8 mouse cellular contexts compared by ENCODE assay signal in the genomic region with DNA sequence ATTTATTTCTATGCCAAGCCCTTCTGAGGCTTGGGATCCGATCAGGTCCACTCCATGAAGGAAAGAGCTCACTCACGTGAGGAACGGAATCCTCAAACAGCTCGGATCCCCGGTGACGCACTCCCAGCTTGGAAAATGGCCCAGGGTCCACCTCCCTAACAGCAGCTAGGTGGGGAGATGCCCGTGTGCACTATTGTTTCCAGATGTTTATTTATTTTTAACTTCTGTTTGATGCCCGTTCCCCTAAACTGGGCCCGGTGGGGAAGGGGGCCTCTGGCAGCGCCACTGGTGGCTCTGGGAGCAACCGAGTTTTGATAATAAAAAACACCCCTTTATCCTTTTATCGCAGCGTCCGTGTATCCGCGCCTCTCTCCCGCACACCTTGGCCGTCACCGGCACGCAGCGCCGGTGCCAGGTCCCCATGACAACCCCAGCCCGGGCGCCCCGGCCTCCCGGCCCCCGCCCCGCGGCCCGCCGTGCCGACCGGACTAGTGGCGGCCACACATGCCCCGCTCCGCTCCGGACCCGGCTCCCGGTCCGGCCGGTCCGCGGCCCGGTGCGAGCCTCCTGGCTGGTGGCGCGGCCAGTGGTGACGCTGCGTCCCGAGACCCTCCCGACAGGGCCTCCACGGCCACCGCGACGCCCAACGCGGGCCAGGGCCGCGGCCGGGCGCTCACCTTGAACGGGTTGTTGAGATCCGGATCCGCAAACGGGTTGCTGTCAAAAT. TPM values are rescaled to one million over a fixed set of nuclear protein-coding genes. Genes with fewer than 3 reads are reported as not detected.
DNase-seq lines count a peak whose midpoint lies in the region; ATAC-seq and TF ChIP-seq lines count a peak whose summit lies in the region.

No protein-coding gene starts in this region.

- peaks cover 6% of the 10 kb centered on the region for H3K4me1 ChIP-seq in spleen, adult 2 months (ENCODE audit: control insufficient read depth, insufficient read depth, insufficient read length)
- H3K4me1 ChIP-seq in liver, embryonic 13.5 days (replicated peaks), result peaks cover 48% of the 10 kb centered on the region
- peaks cover 9% of the 10 kb centered on the region; the same call in 1 of the 2 replicates for H3K4me1 ChIP-seq in midbrain, postnatal 0 days (ENCODE audit: insufficient read depth, low read length)

- H3K4me3 ChIP-seq in spleen, adult 2 months (ENCODE audit: extremely low read depth, insufficient read depth, insufficient read length), result peak overlapping the region; percentile 53
- H3K4me3 ChIP-seq in liver, embryonic 13.5 days (replicated peaks), result peak overlapping the region; percentile 87
- peak overlapping the region; percentile 100 for H3K4me3 ChIP-seq in midbrain, postnatal 0 days (ENCODE audit: low read depth, low read length)

- DNase-seq in spleen, adult 2 months (ENCODE audit: low read depth in 1 of 2, low spot score in 2 of 2), result no peak
- no peak for DNase-seq in spleen, postnatal 14 days (ENCODE audit: low spot score in 2 of 2)
- DNase-seq in cerebellum, postnatal 14 days, result peak; percentile 69 to 75
- DNase-seq in gastrocnemius, postnatal 14 days, result peak; percentile 47
- peak; percentile 45 for DNase-seq in kidney, adult 11 months
- no peak for DNase-seq in liver, embryonic 13.5 days
- peak; percentile 30 for DNase-seq in midbrain, postnatal 0 days (ENCODE audit: low spot score)
- DNase-seq in yolk sac, embryonic 10.5 days (ENCODE audit: low spot score), result peak; percentile 27

- H3K9ac ChIP-seq in liver, embryonic 13.5 days, result peak overlapping the region; percentile 89
- peak overlapping the region; percentile 98 for H3K9ac ChIP-seq in midbrain, postnatal 0 days (replicated peaks; ENCODE audit: low read length, poor library complexity, severe bottlenecking)

- peak overlapping the region; percentile 22; the same call in 1 of the 2 replicates for H3K27ac ChIP-seq in spleen, adult 2 months (ENCODE audit: insufficient read depth, low read length)
- H3K27ac ChIP-seq in liver, embryonic 13.5 days, result peak overlapping the region; percentile 73
- peak overlapping the region; percentile 93 for H3K27ac ChIP-seq in midbrain, postnatal 0 days (ENCODE audit: low read depth, low read length)

- H3K27me3 ChIP-seq in spleen, adult 2 months (ENCODE audit: control insufficient read depth, insufficient read depth, low read length), result peaks cover 12% of the 10 kb centered on the region
- no peaks in the 10 kb centered on the region for H3K27me3 ChIP-seq in liver, embryonic 13.5 days
- H3K27me3 ChIP-seq in midbrain, postnatal 0 days (ENCODE audit: insufficient read depth, low read length), result no peaks in the 10 kb centered on the region

- 3% methylated on average over 60 of the region's 65 CpGs for WGBS in spleen, adult 2 months
- under 1% methylated on average over 62 of the region's 65 CpGs for WGBS in liver, embryonic 13.5 days (ENCODE audit: insufficient replicate concordance)
- WGBS in midbrain, postnatal 0 days, result under 1% methylated on average over 54 of the region's 65 CpGs

- TF ChIP-seq POLR2A in spleen, adult 2 months (IDR thresholded peaks at IDR 0.05; ENCODE audit: low read depth, low read length), result no peak

- peak; percentile 62 for ATAC-seq in liver, embryonic 13.5 days (ENCODE audit: low read depth)
- peak; percentile 55 for ATAC-seq in midbrain, postnatal 0 days (ENCODE audit: low FRiP score)

- H3K9me3 ChIP-seq in liver, embryonic 13.5 days (replicated peaks), result no peaks in the 10 kb centered on the region
- H3K9me3 ChIP-seq in midbrain, postnatal 0 days (ENCODE audit: low read length), result no peaks in the 10 kb centered on the region

- TF ChIP-seq CTCF in spleen, adult 2 months (IDR thresholded peaks at IDR 0.05; ENCODE audit: extremely low read depth, insufficient read depth, insufficient read length, insufficient replicate concordance), result no peak
- peak; percentile 22 for TF ChIP-seq CTCF in midbrain, postnatal 0 days (IDR thresholded peaks at IDR 0.05)

- peak overlapping the region; percentile 92 for H3K4me2 ChIP-seq in liver, embryonic 13.5 days
- H3K4me2 ChIP-seq in midbrain, postnatal 0 days (ENCODE audit: low read depth, low read length, poor library complexity, severe bottlenecking), result peak overlapping the region; percentile 81

- no peaks in the 10 kb centered on the region for H3K36me3 ChIP-seq in spleen, adult 2 months (ENCODE audit: control insufficient read depth, insufficient read depth, low read length)
- no peaks in the 10 kb centered on the region for H3K36me3 ChIP-seq in liver, embryonic 13.5 days
- no peaks in the 10 kb centered on the region for H3K36me3 ChIP-seq in midbrain, postnatal 0 days (ENCODE audit: insufficient read depth, low read length)

- intact Hi-C loops in gastrocnemius, postnatal 14 days (cut with DNase I; ENCODE audit: low total_unique reads), result loop anchor here (5.0 kb wide), 1 partner anchor 73 kb away; the partner anchor contains the start of gene Ap3b1

RNA-seq across cellular contexts. Expression of gene Scamp1, which starts 1.0 kb away (rescaled TPM):
- 3.0 and 3.8 TPM in 2 replicates for polyA plus RNA-seq in spleen, adult 2 months (2012; rRNA removed)
- total RNA-seq in gastrocnemius, postnatal 14 days (2021), result 10 to 100 TPM; 17.7 to 22.1 TPM
- 8.0 and 9.9 TPM in 2 replicates for polyA plus RNA-seq in liver, embryonic 13.5 days (2015; fragmentation: Nextera tagmentation; extraction: Ambion mirVana)
- total RNA-seq in midbrain, postnatal 0 days (2014; rRNA removed), result 124 and 162 TPM in 2 replicates
- 161 and 166 TPM in 2 replicates for polyA plus RNA-seq in midbrain, postnatal 0 days (2015; fragmentation: Nextera tagmentation; extraction: Ambion mirVana)

Comparison
In these comparisons a context has a peak if more than half of its experiments do, and no peak if none do; other contexts are left out.
1. DNase-seq: peak in cerebellum, postnatal 14 days (2 of 2), gastrocnemius, postnatal 14 days (single experiment), kidney, adult 11 months (single experiment), midbrain, postnatal 0 days (single experiment) and yolk sac, embryonic 10.5 days (single experiment); none in spleen, adult 2 months (0 of 2), spleen, postnatal 14 days (0 of 2) and liver, embryonic 13.5 days (single experiment).
2. H3K27ac ChIP-seq: peak in every context shown above with its lines; median percentile 93 in midbrain, postnatal 0 days; 73 in liver, embryonic 13.5 days; 22 in spleen, adult 2 months.
3. RNA of gene Scamp1, which starts 1.0 kb away (polyA plus RNA-seq): 161 to 166 TPM in midbrain, postnatal 0 days; 8.0 to 9.9 TPM in liver, embryonic 13.5 days and 3.0 to 3.8 TPM in spleen, adult 2 months; every median in the first group is over 10 times any median in the second.
4. Peak in every context shown above with its lines, with median percentiles within 50 percentile points of each other: H3K4me3 ChIP-seq.